Mouse (Mus musculus): ENCODE results near the gene Btnl9.

DNA sequence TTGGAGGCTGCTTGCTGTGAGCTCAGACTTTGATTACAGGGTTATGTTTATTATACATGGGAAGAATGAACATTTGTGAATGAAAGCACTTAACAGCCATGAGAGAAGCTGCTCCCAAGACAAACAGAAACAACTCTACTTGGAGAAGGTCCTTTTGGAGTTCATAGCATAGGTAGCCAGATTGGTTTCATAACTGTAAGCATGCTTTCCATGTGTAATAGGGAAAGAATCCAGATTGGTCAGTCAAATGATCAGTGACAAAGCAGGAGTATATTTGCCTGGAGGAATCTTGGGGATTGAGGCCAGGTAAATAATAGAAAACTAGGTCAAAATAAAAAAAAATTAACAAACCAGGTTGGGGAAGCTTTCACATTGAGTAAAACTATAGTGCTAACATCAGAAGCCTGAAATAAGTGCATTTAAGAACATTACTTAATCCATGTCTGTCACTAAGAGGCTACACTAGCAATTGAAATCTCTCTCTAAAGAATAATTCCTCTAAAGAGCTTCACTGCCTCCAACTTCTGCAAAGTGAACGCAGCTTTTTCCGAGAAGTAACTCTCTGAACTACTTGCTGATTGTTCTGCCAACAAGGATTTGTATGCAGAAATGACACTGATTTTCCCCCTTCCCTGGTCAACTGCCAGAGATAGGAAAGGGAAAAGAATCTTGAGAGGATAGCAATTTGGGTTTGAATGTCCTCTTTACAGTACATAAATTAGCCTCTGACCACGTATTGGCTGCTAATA is 48.7 kb upstream of the Btnl9 start:
- TF ChIP-seq POLR2A (IDR thresholded peaks at IDR 0.05; ENCODE audit: control insufficient read depth, extremely low read depth, insufficient read depth, low read length, poor library complexity) (no peak), CTCF (IDR thresholded peaks at IDR 0.05; ENCODE audit: borderline replicate concordance, control insufficient read depth, extremely low read depth, insufficient read depth, low read length, poor library complexity) (no peak)
